Mouse (Mus musculus) heart, postnatal 0 days (tissue): ENCODE measurements at regions not wholly inside any gene's neighbourhood (a gene's known extent, or its start where the extent isn't known, plus 50 kb on each side); places are given as distances from the start of the nearest gene placed in this dataset.

Source experiments
- CTCF ChIP-seq: IDR thresholded peaks from 2 replicates; pipeline ENCODE4 v1.5.1; 2016; ENCODE audit warnings: antibody characterized with exemption, control low read depth, low read depth
- EP300 ChIP-seq: IDR thresholded peaks from 2 replicates; pipeline ENCODE4 v1.6.1; 2016; ENCODE audit warnings: antibody characterized with exemption, low read depth

- TF ChIP-seq CTCF (no peak), EP300 (no peak)
These were observed 66.6 kb downstream of the 4930426L09Rik start for GRCm38 (mm10) chr2:19064560-19065362.
